Mouse (Mus musculus): ENCODE measurements around the gene Akap6.
A peak's percentile ranks its signal among the peaks of the same experiment; 100 is the strongest.

The Akap6 gene

DNA sequence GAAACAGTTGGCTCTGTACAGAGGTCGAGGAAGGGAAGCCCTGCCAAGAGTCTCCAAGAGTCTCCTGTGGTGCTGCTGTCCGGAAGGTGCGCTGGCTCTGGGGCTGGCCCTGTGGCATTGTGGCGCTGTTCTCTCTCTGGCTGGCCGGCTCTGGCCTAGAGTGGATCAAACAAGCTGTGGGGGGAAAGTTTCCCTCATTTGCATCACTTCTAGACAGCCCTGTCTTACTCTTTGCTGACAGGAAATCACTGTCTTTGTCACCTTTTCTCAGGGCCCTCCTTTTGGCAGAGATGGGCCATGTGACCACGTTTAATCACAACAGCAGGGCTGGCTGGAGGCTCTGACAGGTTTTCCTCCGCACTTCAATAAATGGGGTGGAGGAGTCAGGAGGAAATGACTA, 333.6 kb downstream of the Akap6 start:
- peak; percentile 94 for DNase-seq (ENCODE audit: low read depth, low spot score)

GRCm38 (mm10) chr12:53033404-53033913, 334.3 kb downstream of the Akap6 start:
- DNase-seq (ENCODE audit: low read depth, low spot score): peak; percentile 40

DNA sequence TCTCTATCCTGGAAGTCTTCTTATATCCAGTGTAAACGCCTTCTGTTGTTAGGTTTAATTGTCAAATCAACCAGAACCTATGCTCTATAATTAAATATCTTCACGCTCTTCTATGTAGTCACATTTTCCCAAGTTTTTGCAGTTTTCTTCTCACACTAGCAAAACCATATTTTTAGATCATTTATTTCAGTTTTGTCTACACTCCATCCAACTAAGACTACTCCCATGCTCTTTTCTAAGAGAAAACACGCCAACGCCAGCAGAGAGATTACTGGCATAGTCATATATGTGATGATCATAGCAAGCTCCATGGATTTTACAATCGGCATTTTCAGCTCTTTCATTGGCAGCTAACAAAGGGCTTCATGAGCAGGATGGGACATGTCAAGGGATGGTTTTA, 341.5 kb downstream of the Akap6 start:
- DNase-seq (ENCODE audit: low read depth, low spot score): no peak

- DNase-seq (ENCODE audit: low read depth, low spot score): peak; percentile 72
Measured at GRCm38 (mm10) chr12:53042739-53043138, 343.6 kb downstream of the Akap6 start.

- no peak for DNase-seq (ENCODE audit: low read depth, low spot score)
Measured at GRCm38 (mm10) chr12:53057606-53058005, 358.4 kb downstream of the Akap6 start.

- DNase-seq (ENCODE audit: low read depth, low spot score): no peak
Measured at GRCm38 (mm10) chr12:53060903-53061302, 361.7 kb downstream of the Akap6 start.

- peak; percentile 33 for DNase-seq (ENCODE audit: low read depth, low spot score)
Measured at GRCm38 (mm10) chr12:53061466-53062124, 362.4 kb downstream of the Akap6 start.

DNA sequence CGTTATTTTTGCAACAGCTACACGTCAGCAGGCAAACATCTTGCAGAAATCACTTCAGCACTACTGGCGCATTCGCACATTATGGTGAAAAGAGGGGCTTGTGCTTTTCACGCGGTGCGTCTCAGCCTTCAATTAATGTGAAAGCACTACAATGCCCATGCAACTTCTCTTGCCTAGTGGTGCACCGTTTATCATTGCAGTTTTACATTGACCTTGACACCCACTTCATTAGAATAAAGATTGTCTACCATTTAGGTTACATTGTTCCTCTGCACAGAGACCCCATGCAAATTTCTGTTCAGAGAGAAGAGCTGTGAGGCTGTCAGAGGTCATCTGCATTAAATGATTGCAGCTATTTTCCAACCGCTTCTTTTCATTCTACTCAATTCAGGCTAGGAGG, 363.8 kb downstream of the Akap6 start:
- DNase-seq (ENCODE audit: low read depth, low spot score): peak; percentile 72

GRCm38 (mm10) chr12:53064241-53064760, 365.1 kb downstream of the Akap6 start:
- no peak for DNase-seq (ENCODE audit: low read depth, low spot score)

- no peak for DNase-seq (ENCODE audit: low read depth, low spot score)
Measured at GRCm38 (mm10) chr12:53065031-53065785, 366.0 kb downstream of the Akap6 start.

DNA sequence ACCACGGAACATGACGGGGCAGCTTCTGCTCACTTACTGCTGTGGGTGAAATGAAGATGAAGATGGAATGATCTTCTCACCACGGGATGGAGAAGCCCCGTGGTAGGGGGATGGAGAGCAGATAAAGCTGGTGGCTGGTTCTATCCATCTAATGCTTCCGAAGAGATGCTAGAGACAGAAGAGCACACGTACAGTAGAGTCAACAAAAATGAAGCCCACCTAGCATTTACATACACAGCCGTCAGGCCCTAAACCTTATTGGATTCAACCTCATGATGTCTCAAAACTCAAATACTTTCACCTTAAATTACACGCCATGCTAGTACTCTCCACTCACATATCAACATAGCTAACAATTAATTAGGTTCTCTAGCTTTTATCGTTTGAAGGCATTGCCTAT, 367.1 kb downstream of the Akap6 start:
- no peak for DNase-seq (ENCODE audit: low read depth, low spot score)

DNA sequence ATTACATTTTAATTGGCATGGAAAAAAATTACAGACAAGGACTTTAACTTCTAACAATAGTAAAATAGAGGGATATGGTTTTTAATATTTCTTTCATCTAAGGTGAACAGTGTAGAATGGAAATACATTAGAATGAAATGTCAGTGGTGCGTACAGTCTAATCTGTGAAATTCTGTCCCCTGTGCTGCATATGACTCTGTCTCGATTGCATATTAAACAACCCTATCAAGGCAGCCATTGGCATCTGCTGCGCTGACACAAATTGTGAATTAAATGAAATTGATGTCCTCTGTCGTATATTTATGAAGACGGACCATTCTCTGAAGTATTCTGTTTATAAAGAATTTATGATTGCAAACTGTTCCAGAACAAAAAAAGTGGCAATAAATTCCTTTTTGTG, 371.7 kb downstream of the Akap6 start:
- DNase-seq (ENCODE audit: low read depth, low spot score): no peak

GRCm38 (mm10) chr12:53076595-53077400, 377.6 kb downstream of the Akap6 start:
- no peak for DNase-seq (ENCODE audit: low read depth, low spot score)

GRCm38 (mm10) chr12:53085789-53086188, 386.6 kb downstream of the Akap6 start:
- DNase-seq (ENCODE audit: low read depth, low spot score): no peak

DNA sequence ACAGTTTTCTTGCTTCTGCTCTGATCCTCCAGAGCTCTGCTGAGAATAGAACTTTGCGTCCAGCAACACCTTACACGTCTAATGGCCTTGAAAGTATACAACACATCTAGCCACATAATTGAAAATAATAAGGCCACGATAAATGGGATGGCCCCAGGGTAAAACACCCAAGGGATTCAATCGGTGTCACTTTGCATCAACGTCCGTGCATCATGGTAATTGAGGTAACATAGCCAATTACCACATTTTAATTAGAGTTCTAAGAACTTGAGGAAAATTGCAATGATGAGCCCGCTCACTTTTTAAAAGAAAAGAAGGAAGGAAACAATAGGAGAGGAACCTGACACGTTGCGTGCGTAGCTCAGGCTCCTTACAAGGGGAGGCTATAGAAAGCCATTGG, 413.1 kb downstream of the Akap6 start:
- no peak for DNase-seq (ENCODE audit: low read depth, low spot score)

- peak; percentile 28 for DNase-seq (ENCODE audit: low read depth, low spot score)
Measured at GRCm38 (mm10) chr12:53119352-53119751, 420.2 kb downstream of the Akap6 start.

- DNase-seq (ENCODE audit: low read depth, low spot score): no peak
Measured at GRCm38 (mm10) chr12:53124131-53124530, 424.9 kb downstream of the Akap6 start.

DNA sequence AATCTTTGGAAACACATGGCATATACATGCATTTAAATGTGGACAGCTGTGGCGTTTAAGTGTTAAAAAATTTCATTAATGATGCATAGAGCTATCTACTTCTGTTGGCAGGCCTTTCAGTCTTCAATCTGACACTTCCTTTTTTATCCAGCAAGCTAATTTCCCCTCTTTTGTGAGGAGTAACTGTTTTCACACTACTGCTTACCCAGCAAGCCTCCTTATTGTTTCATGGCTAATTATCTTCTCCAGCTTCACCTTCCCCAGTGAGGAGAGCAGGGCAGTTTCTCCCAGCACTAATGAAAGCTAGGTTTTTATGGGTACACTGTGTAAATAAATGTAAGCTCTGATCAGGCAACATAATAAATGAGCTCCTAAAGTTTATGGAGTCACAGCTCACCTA, 425.5 kb downstream of the Akap6 start:
- DNase-seq (ENCODE audit: low read depth, low spot score): no peak

- no peak for DNase-seq (ENCODE audit: low read depth, low spot score)
Measured at GRCm38 (mm10) chr12:53125286-53125685, 426.1 kb downstream of the Akap6 start.

DNA sequence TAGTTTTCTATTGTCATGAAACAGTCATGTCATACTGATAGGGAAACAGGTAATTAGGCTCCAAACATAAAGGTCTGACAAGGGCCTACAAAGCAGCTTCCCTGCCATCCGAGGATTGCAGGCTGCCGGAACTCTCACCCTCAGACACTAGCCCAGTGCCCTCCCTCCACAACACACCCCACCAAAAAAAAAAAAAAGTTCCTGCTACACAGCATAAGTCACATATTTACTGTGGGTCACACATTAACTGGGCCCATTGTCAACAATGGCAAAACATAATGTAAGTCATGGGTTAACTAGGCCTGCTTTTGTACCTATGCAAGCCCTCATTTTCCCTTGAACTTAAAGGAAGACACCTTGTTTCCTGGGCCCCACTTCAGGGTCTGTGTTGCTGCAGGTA, 435.0 kb downstream of the Akap6 start:
- no peak for DNase-seq (ENCODE audit: low read depth, low spot score)

DNA sequence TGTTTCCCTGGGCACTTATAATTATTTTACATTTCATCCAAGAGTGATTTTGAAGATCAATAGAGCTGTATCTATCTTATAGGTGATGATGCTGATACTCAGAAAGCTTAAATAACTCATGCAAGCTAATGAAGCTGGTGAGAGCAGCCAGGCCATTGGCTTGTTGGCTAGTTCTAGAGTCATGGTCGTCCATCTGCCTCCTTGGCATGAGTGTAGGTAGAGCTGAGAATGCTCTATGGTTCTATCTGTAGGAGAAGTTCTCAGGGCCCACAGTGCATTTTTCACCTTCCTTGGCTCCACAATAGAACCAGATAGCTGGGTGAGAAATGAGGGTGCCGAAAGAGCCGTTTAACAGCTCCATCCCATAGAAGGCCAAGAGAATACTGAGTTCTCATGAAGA, 438.1 kb downstream of the Akap6 start:
- no peak for DNase-seq (ENCODE audit: low read depth, low spot score)

- DNase-seq (ENCODE audit: low read depth, low spot score): no peak
Measured at GRCm38 (mm10) chr12:53144122-53144695, 445.0 kb downstream of the Akap6 start.
